Mouse (Mus musculus): ENCODE data around the gene Mycbp. TPM values are rescaled to one million over a fixed set of nuclear protein-coding genes. Genes with fewer than 3 reads are reported as not detected.

The Mycbp gene
- total RNA-seq, 1 experiment from 2014 or later, result 18.4 TPM

GRCm38 (mm10) chr4:123927961-123928360 is 23.3 kb downstream of the Mycbp start:
- peak; percentile 69 to 88 for ATAC-seq (replicated peaks in 1 of 2; ENCODE audit: insufficient read depth in 1 of 2, low FRiP score in 2 of 2, low TSS enrichment in 1 of 2, low read depth in 1 of 2, poor library complexity in 2 of 2, severe bottlenecking in 2 of 2)

GRCm38 (mm10) chr4:123929994-123930393 is 25.4 kb downstream of the Mycbp start:
- no peak for ATAC-seq (replicated peaks in 1 of 2; ENCODE audit: insufficient read depth in 1 of 2, low FRiP score in 2 of 2, low TSS enrichment in 1 of 2, low read depth in 1 of 2, poor library complexity in 2 of 2, severe bottlenecking in 2 of 2)

- ATAC-seq (replicated peaks in 1 of 2; ENCODE audit: insufficient read depth in 1 of 2, low FRiP score in 2 of 2, low TSS enrichment in 1 of 2, low read depth in 1 of 2, poor library complexity in 2 of 2, severe bottlenecking in 2 of 2), result no peak
These were observed 29.7 kb downstream of the Mycbp start for GRCm38 (mm10) chr4:123934306-123934705.

GRCm38 (mm10) chr4:123936059-123936458 is 31.4 kb downstream of the Mycbp start:
- no peak for ATAC-seq (replicated peaks in 1 of 2; ENCODE audit: insufficient read depth in 1 of 2, low FRiP score in 2 of 2, low TSS enrichment in 1 of 2, low read depth in 1 of 2, poor library complexity in 2 of 2, severe bottlenecking in 2 of 2)

DNA sequence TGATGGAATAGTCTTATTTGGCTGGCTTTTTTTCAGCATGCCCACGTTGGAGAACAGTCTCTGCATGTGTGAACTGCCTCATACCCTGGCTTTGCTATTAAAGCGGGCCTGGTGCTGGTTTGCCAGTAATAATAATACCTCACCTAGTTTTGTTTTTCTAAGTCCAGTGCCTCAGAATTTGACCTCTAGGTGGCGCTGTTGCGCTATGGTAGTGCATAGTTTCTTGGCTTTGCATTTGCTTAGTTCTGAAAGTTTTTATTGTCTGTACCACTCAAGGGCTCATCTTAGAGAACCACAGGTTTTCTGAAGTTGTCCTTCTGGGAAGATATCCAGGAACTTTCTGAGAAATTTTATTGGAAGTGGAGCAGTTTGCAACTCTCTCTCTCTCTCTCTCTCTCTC is 35.2 kb downstream of the Mycbp start:
- peak; percentile 63 to 65 for ATAC-seq (replicated peaks in 1 of 2; ENCODE audit: insufficient read depth in 1 of 2, low FRiP score in 2 of 2, low TSS enrichment in 1 of 2, low read depth in 1 of 2, poor library complexity in 2 of 2, severe bottlenecking in 2 of 2)

GRCm38 (mm10) chr4:123940878-123941277 is 36.2 kb downstream of the Mycbp start:
- peak; percentile 61 to 80; a peak in 3 of 4 replicates for ATAC-seq (replicated peaks in 1 of 2; ENCODE audit: insufficient read depth in 1 of 2, low FRiP score in 2 of 2, low TSS enrichment in 1 of 2, low read depth in 1 of 2, poor library complexity in 2 of 2, severe bottlenecking in 2 of 2)

DNA sequence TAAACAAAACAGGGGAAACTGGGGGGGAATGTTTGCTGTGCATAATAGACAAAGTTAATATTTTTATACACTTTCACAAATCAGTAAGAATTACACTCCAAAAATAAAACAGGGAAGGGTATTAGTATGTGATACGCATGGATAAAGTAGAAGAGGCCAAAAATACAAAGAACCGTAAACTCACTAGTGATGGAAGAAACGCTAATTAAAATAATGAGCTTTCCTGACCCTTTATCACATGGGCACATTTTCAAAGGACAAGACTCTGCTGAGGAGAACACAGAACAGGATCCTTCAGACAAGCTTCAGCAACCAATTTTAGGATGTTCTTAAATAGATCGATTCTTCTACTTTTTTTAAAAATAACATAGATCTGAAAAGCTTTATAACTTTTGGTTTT is 42.1 kb downstream of the Mycbp start:
- no peak for ATAC-seq (replicated peaks in 1 of 2; ENCODE audit: insufficient read depth in 1 of 2, low FRiP score in 2 of 2, low TSS enrichment in 1 of 2, low read depth in 1 of 2, poor library complexity in 2 of 2, severe bottlenecking in 2 of 2)

DNA sequence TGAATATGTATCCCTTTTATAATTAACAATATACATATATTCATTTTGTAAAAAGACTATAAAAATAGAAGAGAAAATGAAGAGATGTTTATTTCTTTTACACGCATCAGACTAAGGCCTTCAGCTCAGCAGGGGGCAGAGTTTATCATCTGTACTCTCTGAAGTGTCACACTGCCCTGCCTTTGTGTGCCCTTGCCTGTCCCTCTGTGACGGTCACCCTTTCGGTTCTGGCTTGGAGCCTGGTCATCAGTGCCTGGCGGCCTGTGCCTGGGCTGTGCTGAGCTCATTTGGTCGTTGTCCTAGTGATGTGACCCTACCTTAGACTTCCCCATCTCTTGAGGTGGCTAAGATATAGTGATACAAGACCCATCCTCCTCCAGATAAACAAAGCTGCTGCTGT is 42.5 kb downstream of the Mycbp start:
- no peak for ATAC-seq (replicated peaks in 1 of 2; ENCODE audit: insufficient read depth in 1 of 2, low FRiP score in 2 of 2, low TSS enrichment in 1 of 2, low read depth in 1 of 2, poor library complexity in 2 of 2, severe bottlenecking in 2 of 2)

GRCm38 (mm10) chr4:123948901-123949300 is 44.3 kb downstream of the Mycbp start:
- ATAC-seq (replicated peaks in 1 of 2; ENCODE audit: insufficient read depth in 1 of 2, low FRiP score in 2 of 2, low TSS enrichment in 1 of 2, low read depth in 1 of 2, poor library complexity in 2 of 2, severe bottlenecking in 2 of 2), result no peak

- ATAC-seq (replicated peaks in 1 of 2; ENCODE audit: insufficient read depth in 1 of 2, low FRiP score in 2 of 2, low TSS enrichment in 1 of 2, low read depth in 1 of 2, poor library complexity in 2 of 2, severe bottlenecking in 2 of 2), result no peak
These were observed 45.0 kb downstream of the Mycbp start for GRCm38 (mm10) chr4:123949649-123950048.

GRCm38 (mm10) chr4:123952059-123952458 is 47.4 kb downstream of the Mycbp start:
- peak; percentile 66 to 81; a peak in 3 of 4 replicates for ATAC-seq (replicated peaks in 1 of 2; ENCODE audit: insufficient read depth in 1 of 2, low FRiP score in 2 of 2, low TSS enrichment in 1 of 2, low read depth in 1 of 2, poor library complexity in 2 of 2, severe bottlenecking in 2 of 2)

GRCm38 (mm10) chr4:123956703-123957491 is 52.3 kb downstream of the Mycbp start:
- ATAC-seq (replicated peaks in 1 of 2; ENCODE audit: insufficient read depth in 1 of 2, low FRiP score in 2 of 2, low TSS enrichment in 1 of 2, low read depth in 1 of 2, poor library complexity in 2 of 2, severe bottlenecking in 2 of 2), result peak; percentile 80 to 90

DNA sequence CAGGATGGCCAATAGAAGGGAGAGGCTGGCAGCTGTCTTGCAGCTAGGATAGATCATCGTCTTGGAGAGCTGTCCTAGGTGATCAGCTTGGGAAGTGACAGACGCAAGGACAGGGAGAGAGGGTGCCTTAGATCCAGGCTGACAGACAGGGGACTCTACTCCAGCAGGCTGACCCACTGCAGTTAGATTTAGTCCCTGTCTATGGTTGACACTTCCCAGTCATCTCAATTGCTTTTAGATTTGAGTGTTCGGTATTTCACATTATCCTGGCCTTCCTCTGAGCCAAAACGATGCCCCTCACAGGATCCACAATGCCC is 52.8 kb downstream of the Mycbp start:
- ATAC-seq (replicated peaks in 1 of 2; ENCODE audit: insufficient read depth in 1 of 2, low FRiP score in 2 of 2, low TSS enrichment in 1 of 2, low read depth in 1 of 2, poor library complexity in 2 of 2, severe bottlenecking in 2 of 2), result 0 out of 4 replicates have a peak, but pooled peaks of 1 of the 2 experiments have one; percentile 15

GRCm38 (mm10) chr4:123957891-123958290 is 53.3 kb downstream of the Mycbp start:
- no peak for ATAC-seq (replicated peaks in 1 of 2; ENCODE audit: insufficient read depth in 1 of 2, low FRiP score in 2 of 2, low TSS enrichment in 1 of 2, low read depth in 1 of 2, poor library complexity in 2 of 2, severe bottlenecking in 2 of 2)

GRCm38 (mm10) chr4:123960955-123961354 is 56.3 kb downstream of the Mycbp start:
- ATAC-seq (replicated peaks in 1 of 2; ENCODE audit: insufficient read depth in 1 of 2, low FRiP score in 2 of 2, low TSS enrichment in 1 of 2, low read depth in 1 of 2, poor library complexity in 2 of 2, severe bottlenecking in 2 of 2), result no peak

Other genes starting within 250 kb of the Mycbp start
- gene Macf1, start 220.5 kb upstream of the Mycbp start, total RNA-seq (2017), result 290 and 328 TPM in 2 replicates
- gene Ndufs5, start 186.6 kb upstream of the Mycbp start, total RNA-seq (2017), result 82.3 and 157 TPM in 2 replicates
- 21.4 and 22.0 TPM in 2 replicates for gene Akirin1, start 154.5 kb upstream of the Mycbp start, total RNA-seq (2017)
- gene Rhbdl2, start 117.0 kb upstream of the Mycbp start, total RNA-seq (2017), result 8.1 TPM in 1 of 2 replicates, not detected in the other
- gene 4933427I04Rik, start 45.2 kb upstream of the Mycbp start, total RNA-seq (2017), result not detected in 2 replicates
- gene Rragc, start 12.6 kb downstream of the Mycbp start, total RNA-seq (2017), result 38.6 and 48.7 TPM in 2 replicates
- not detected in 2 replicates for gene 4930535I16Rik, start 13.2 kb downstream of the Mycbp start, total RNA-seq (2017)